Mouse (Mus musculus): Measurements from ENCODE around the gene Nt5c3.

GRCm38 (mm10) chr6:56877985-56878384 is 45.7 kb downstream of the Nt5c3 start:
- TF ChIP-seq CTCF (IDR thresholded peaks at IDR 0.05; ENCODE audit: low read depth) (peak; percentile 32), EP300 (optimal IDR thresholded peaks at IDR 0.05) (no peak)
